Mouse (Mus musculus) heart, embryonic 14.5 days (tissue): ENCODE results near the gene Nanos1. TPM values are rescaled to one million over a fixed set of nuclear protein-coding genes. Genes with fewer than 3 reads are reported as not detected.

Experiments
- ATAC-seq: fragments of 200-750 bp; cut with Nextera tagmentation; 2 replicates; pipeline ENCODE4 v1.8.0; 2017; ENCODE audit warnings: low read depth, moderate TSS enrichment; ENCODE audit not compliant: insufficient number of reproducible peaks, insufficient read depth, low FRiP score
- H3K27ac ChIP-seq, 2 experiments: fragments of 200-500 bp in 1 of 2; fragments of 300-500 bp in 1 of 2; sonication (generic) in 1 of 2; replicated peaks in 1 of 2; 2 replicates each; pipeline ENCODE4 v1.5.1; 2012 to 2014; ENCODE audit warnings: low read depth in 2 of 2, low read length in 2 of 2, control low read depth in 1 of 2, mild to moderate bottlenecking in 1 of 2, mixed read lengths in 1 of 2; ENCODE audit not compliant: control insufficient read depth in 1 of 2, insufficient read depth in 1 of 2
- H3K27me3 ChIP-seq: fragments of 300-500 bp; sonication (generic); 2 replicates; pipeline ENCODE4 v1.6.1; 2014; ENCODE audit warnings: mild to moderate bottlenecking, low read length, control low read depth; ENCODE audit not compliant: control insufficient read depth, insufficient read depth
- H3K36me3 ChIP-seq: fragments of 300-500 bp; sonication (generic); 2 replicates; pipeline ENCODE4 v1.6.1; 2014; ENCODE audit warnings: mild to moderate bottlenecking, control low read depth, low read length, mixed read lengths; ENCODE audit not compliant: control insufficient read depth, insufficient read depth
- H3K4me1 ChIP-seq, 2 experiments: fragments of 200-500 bp in 1 of 2; fragments of 300-500 bp in 1 of 2; sonication (generic) in 1 of 2; 2 replicates each; pipeline ENCODE4 v1.6.1; 2012 to 2014; ENCODE audit warnings: low read length in 2 of 2, control low read depth in 1 of 2, mixed read lengths in 1 of 2; ENCODE audit not compliant: control insufficient read depth in 2 of 2, insufficient read depth in 2 of 2
- H3K4me2 ChIP-seq: fragments of 300-500 bp; sonication (generic); 2 replicates; pipeline ENCODE4 v1.6.1; 2014; ENCODE audit warnings: mild to moderate bottlenecking, low read length
- H3K4me3 ChIP-seq, 2 experiments: fragments of 200-500 bp in 1 of 2; fragments of 300-500 bp in 1 of 2; sonication (generic) in 1 of 2; 2 replicates each; pipeline ENCODE4 v1.5.1; 2012 to 2014; ENCODE audit warnings: low read length in 2 of 2, mild to moderate bottlenecking in 2 of 2, control low read depth in 1 of 2, low read depth in 1 of 2, moderate library complexity in 1 of 2; ENCODE audit not compliant: control insufficient read depth in 1 of 2, insufficient read depth in 1 of 2
- H3K9ac ChIP-seq: fragments of 300-500 bp; sonication (generic); 2 replicates; pipeline ENCODE4 v1.6.1; 2014; ENCODE audit warnings: mild to moderate bottlenecking, low read length
- H3K9me3 ChIP-seq: fragments of 300-500 bp; sonication (generic); 2 replicates; pipeline ENCODE4 v1.6.1; 2016; ENCODE audit warnings: low read length, control low read depth; ENCODE audit not compliant: control insufficient read depth
- WGBS: fragments of 180-500 bp; shearing (Covaris S2); extraction: QIAGEN DNeasy Blood & Tissue Kit; methylation state at CpG from one replicate; pipeline ENCODE4 v1.1.7; 2014; 5-methylcytosine and 5-hydroxymethylcytosine counted together
- polyA plus RNA-seq: library from polyadenylated mRNA; unstranded; fragments of >200 nt; fragmentation: Nextera tagmentation; extraction: Ambion mirVana; gene quantifications from 2 replicates; pipeline ENCODE4 v1.2.1, GENCODE M21; 2014

The Nanos1 gene
- polyA plus RNA-seq, 1 experiment from 2014 or later, result 0.86 TPM

DNA sequence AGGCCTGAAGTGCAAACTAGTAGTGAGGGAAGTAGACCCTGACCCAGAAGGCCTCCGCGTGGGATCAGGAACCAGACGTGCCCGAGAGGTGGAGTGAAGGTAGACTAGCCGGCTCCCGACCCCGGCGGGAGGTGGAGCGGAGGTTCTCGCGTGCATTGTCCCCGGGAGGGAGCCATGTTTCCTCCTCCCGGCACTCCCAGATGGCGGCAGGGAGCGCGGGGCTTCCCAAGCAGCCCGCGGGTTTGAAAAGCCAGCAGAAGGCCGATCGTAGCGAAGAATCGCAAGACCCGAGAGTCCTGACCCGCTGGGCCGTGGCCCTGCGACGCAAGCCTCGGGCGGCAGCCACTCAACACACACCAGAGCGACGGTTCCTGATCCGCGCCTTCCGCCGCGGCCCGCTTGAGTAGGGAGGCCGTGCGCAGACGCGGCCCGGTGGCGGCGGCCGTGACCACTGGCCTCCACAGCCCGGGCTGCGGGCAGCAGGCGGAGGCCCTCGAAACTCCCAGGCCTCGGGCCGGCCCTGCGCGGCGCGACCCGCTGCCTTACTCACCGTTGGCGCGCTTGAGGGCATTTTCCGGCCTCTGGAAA lies 34.2 kb downstream of the Nanos1 start:
- peak overlapping the region; percentile 93 to 99 for H3K27ac ChIP-seq
- peak overlapping the region; percentile 100 for H3K9ac ChIP-seq
- no peaks in the 10 kb centered on the region for H3K9me3 ChIP-seq
- H3K4me2 ChIP-seq, result peak overlapping the region; percentile 74
- peaks cover 2 to 19% of the 10 kb centered on the region in 2 experiments for H3K4me1 ChIP-seq
- under 1% methylated on average over 58 of the region's 60 CpGs for WGBS
- H3K27me3 ChIP-seq, result no peaks in the 10 kb centered on the region
- peak; percentile 77 for ATAC-seq
- no peaks in the 10 kb centered on the region for H3K36me3 ChIP-seq
- H3K4me3 ChIP-seq, result peak overlapping the region; percentile 85 to 100

DNA sequence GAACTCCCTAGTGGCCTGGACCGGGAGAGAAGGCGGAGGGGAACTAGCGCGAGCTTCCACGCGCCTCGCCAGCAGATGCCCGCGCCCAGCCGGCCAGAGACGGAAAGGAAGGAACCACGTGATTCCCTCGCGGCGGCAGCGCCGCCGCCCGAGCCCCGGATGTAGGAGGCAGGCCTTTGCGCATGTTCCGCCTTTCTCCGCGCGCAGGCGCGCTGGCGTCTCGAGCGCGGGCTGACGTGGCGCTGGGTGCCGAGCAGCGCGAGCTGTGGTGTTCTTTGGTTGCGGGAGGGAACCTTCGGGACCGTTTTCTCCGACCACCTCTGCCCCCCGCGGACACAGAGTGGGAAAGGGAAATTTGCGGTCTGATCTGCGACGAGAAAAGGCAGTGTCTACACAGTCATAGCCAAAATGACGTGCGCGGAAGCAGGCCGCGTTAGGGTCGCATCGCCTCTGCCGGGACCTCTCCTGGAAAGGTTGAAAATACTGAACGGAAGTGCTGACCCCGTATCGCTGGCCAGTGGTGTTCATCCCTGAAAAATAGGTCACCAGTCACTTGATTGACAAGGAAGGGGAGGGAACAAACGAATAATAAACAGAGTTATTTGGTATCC lies 34.9 kb downstream of the Nanos1 start, which contains the start of gene Eif3a:
Gene Eif3a, minus strand, starts transcription at position 108 of the 611 bp plus-strand sequence.
- H3K4me2 ChIP-seq, result peak within 1 kb of the TSS; percentile 74
- no peaks in the 10 kb centered on the region for H3K9me3 ChIP-seq
- no peaks in the 10 kb centered on the region for H3K27me3 ChIP-seq
- ATAC-seq, result peak; percentile 92
- H3K4me1 ChIP-seq, result peaks cover 2 to 19% of the 10 kb centered on the region in 2 experiments
- H3K4me3 ChIP-seq, result peak within 1 kb of the TSS; percentile 85 to 100
- no peaks in the 10 kb centered on the region for H3K36me3 ChIP-seq
- H3K9ac ChIP-seq, result peak within 1 kb of the TSS; percentile 100
- peak within 1 kb of the TSS; percentile 99 to 100 for H3K27ac ChIP-seq
- under 1% methylated on average over 57 of the region's 57 CpGs for WGBS

DNA sequence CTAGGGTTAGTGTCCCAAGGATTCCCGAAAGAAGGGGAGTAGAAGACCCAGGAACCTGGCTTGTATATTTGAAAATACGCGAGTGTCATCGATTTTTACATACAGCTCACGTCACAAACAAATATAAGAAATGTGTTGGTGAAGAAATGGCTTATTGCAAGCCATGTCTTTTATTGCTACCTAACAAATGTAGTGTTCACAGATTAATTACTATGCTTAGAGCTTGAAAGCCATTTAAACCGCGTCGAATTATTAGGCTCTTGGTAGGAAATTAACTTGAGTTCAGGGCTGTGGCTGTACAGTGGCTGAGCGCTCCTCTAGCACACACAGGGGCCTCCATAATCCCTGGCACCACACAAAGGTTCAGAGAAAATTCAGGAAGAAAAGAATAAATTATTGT lies 35.4 kb downstream of the Nanos1 start:
- peak overlapping the region; percentile 99 to 100 for H3K27ac ChIP-seq
- no peaks in the 10 kb centered on the region for H3K27me3 ChIP-seq
- peaks cover 2 to 16% of the 10 kb centered on the region in 2 experiments for H3K4me1 ChIP-seq
- H3K9ac ChIP-seq, result peak overlapping the region; percentile 100
- 19% methylated on average over 9 of the region's 9 CpGs for WGBS
- no peaks in the 10 kb centered on the region for H3K36me3 ChIP-seq
- H3K9me3 ChIP-seq, result no peaks in the 10 kb centered on the region
- no peak for ATAC-seq
- peak overlapping the region; percentile 74 for H3K4me2 ChIP-seq
- H3K4me3 ChIP-seq, result peak overlapping the region; percentile 85 to 100

DNA sequence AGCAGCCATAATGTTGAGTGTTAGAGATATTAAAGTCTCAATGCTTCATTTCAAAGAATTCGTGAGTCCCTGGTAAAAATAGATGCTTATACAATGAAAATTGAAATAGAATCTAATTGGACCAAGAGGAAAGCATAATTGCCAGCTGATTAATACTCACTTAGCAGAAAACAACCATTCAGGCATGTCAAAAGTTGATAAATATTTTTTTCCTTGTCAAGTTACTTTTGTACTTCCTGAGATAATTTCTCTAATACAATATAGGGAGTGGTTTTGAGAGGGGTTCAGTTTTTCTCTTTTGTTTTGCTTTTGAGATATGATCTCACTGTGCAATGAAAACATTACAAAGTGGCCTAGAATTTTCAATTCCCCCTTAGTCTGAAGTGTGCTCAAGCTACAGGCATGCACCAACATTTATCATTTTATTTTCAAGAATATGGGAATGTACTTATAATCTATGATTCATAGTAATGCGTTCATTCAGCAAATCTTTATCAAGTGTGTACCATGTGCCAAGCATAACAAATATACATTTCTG lies 37.5 kb downstream of the Nanos1 start:
- Histone ChIP-seq H3K4me2 (no peak overlapping the region), H3K36me3 (no peaks in the 10 kb centered on the region), H3K9me3 (no peaks in the 10 kb centered on the region), H3K4me3 (no peak overlapping the region), H3K9ac (no peak overlapping the region), H3K4me1 (peaks cover 0 to 5% of the 10 kb centered on the region in 2 experiments; a peak in 2 of 4 replicates), H3K27ac (no peak overlapping the region), H3K27me3 (no peaks in the 10 kb centered on the region)
- ATAC-seq, result no peak
- 69% methylated on average over 2 of the region's 2 CpGs for WGBS

DNA sequence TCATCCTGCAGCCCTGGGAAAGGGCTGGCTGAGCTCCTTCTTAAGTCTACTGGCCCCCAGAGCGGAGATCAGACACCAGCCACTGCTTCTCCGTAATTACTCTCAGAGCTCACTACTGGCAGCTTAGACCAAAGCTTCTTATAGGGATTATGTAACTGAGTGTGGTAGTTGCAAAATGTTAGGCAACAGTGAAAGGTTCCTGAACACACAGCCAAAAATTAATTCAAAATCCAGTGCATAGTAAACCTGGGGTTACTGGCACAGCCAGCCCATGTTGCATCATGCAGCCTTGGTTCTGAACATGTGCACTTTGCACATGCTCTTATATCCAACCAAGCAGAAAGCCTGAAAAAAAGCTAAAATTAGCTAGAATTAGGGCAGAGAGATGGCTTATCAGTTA lies 39.5 kb downstream of the Nanos1 start:
- H3K9me3 ChIP-seq, result no peaks in the 10 kb centered on the region
- H3K4me2 ChIP-seq, result no peak overlapping the region
- H3K36me3 ChIP-seq, result no peaks in the 10 kb centered on the region
- H3K9ac ChIP-seq, result no peak overlapping the region
- no peak overlapping the region for H3K4me3 ChIP-seq
- no peak overlapping the region for H3K27ac ChIP-seq
- ATAC-seq, result no peak
- H3K27me3 ChIP-seq, result 0 out of 2 replicates have a peak, but pooled peaks cover 4% of the 10 kb centered on the region
- WGBS, result 85% methylated on average over 2 of the region's 2 CpGs
- no peaks in the 10 kb centered on the region; a peak in 1 of 4 replicates for H3K4me1 ChIP-seq

DNA sequence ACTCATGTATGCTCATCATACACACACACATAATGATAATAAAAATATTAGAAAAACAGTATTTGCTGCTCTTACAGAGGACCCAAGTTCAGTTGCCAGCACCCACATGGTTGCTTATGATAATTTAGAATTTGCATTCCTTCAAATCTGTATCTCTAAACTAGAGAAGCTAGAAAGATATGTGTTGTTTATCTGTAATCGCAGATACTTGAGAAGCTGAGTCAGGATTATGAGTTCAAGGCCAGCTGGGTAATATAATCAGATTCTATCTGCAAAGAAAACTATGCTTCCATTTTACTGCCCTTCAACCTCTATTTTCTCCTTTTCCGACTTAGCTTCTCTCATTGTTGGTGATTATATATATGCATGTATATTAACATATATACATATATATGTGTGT lies 41.6 kb downstream of the Nanos1 start:
- no peak overlapping the region for H3K4me3 ChIP-seq
- H3K4me2 ChIP-seq, result no peak overlapping the region
- 0 out of 2 replicates have a peak, but pooled peaks cover 4% of the 10 kb centered on the region for H3K27me3 ChIP-seq
- no peaks in the 10 kb centered on the region for H3K4me1 ChIP-seq
- WGBS, result 75% methylated on average over 2 of the region's 2 CpGs
- no peaks in the 10 kb centered on the region for H3K9me3 ChIP-seq
- no peak for ATAC-seq
- H3K27ac ChIP-seq, result no peak overlapping the region
- no peak overlapping the region for H3K9ac ChIP-seq
- no peaks in the 10 kb centered on the region for H3K36me3 ChIP-seq

DNA sequence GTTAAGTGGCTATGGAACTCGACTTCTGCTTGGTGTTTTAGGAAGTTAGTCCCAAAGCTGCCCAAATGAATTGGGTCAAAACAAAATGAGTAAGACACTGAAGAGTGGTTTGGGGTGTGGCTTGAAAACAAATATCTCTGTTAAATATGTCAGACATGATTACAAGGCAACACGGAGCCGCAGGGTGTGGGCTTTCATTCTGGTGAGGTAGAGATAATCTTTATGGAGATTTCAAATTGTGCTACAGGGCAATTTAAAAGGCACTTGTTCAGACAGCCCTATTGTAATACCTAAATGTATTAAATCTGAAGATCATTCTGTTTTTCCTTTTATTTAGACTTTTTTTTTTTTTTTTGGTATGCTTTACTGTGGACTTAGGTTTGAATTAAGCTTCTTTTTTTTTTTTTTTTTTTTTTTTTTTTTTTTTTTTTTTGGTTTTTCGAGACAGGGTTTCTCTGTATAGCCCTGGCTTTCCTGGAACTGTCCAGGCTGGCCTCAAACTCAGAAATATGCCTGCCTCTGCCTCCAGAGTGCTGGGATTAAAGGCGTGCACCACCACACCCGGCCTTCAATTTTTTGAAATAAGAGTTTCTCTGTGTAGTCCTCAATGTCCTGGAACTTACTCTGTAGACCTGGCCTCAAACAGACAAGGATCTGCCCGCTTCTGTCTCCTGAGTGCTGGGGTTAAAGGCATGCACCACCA lies 44.2 kb downstream of the Nanos1 start:
- no peaks in the 10 kb centered on the region for H3K9me3 ChIP-seq
- ATAC-seq, result no peak
- H3K27me3 ChIP-seq, result 0 out of 2 replicates have a peak, but pooled peaks cover 4% of the 10 kb centered on the region
- no peak overlapping the region for H3K27ac ChIP-seq
- no peak overlapping the region for H3K4me3 ChIP-seq
- no peaks in the 10 kb centered on the region for H3K4me1 ChIP-seq
- 63% methylated on average over 7 of the region's 7 CpGs for WGBS
- no peaks in the 10 kb centered on the region for H3K36me3 ChIP-seq
- no peak overlapping the region for H3K9ac ChIP-seq
- no peak overlapping the region for H3K4me2 ChIP-seq
